Mouse (Mus musculus) kidney, adult 2 months (tissue): Measurements from ENCODE around the gene Bmf. TPM values are rescaled to one million over a fixed set of nuclear protein-coding genes. Genes with fewer than 3 reads are reported as not detected.
A peak's percentile ranks its signal among the peaks of the same experiment; 100 is the strongest.

Experiments
- DNase-seq: peaks from one replicate; pipeline ENCODE4 v3.0.0; 2021
- H3K27ac ChIP-seq: fragments of 200-500 bp; 2 replicates; pipeline ENCODE4 v1.5.1; 2012; ENCODE audit warnings: low read depth, low read length, control low read depth, inconsistent platforms; ENCODE audit not compliant: insufficient read depth
- H3K27me3 ChIP-seq: fragments of 200-500 bp; replicated peaks from 2 replicates; pipeline ENCODE4 v1.6.1; 2012; ENCODE audit warnings: mild to moderate bottlenecking, moderate library complexity, low read length, inconsistent platforms; ENCODE audit not compliant: control insufficient read depth, insufficient read depth
- H3K36me3 ChIP-seq: fragments of 200-500 bp; 2 replicates; pipeline ENCODE4 v1.6.1; 2012; ENCODE audit warnings: mild to moderate bottlenecking, moderate library complexity, low read length, inconsistent platforms; ENCODE audit not compliant: control insufficient read depth, insufficient read depth
- H3K4me1 ChIP-seq: fragments of 200-500 bp; 2 replicates; pipeline ENCODE4 v1.6.1; 2011; ENCODE audit warnings: low read length; ENCODE audit not compliant: control insufficient read depth, insufficient read depth
- H3K4me3 ChIP-seq: fragments of 200-500 bp; 2 replicates; pipeline ENCODE4 v1.5.1; 2011; ENCODE audit warnings: mild to moderate bottlenecking, low read depth, low read length, control low read depth; ENCODE audit not compliant: insufficient read depth
- CTCF ChIP-seq: fragments of 200-500 bp; conservative IDR thresholded peaks from 2 replicates; pipeline ENCODE4 v1.5.1; 2011; ENCODE audit warnings: low read depth, mild to moderate bottlenecking, control low read depth, low read length, moderate library complexity, mixed read lengths; ENCODE audit not compliant: insufficient read depth, insufficient read length
- POLR2A ChIP-seq: fragments of 200-500 bp; IDR thresholded peaks from one replicate; pipeline ENCODE4 v1.6.1; 2011; ENCODE audit warnings: low read depth, low read length, control low read depth
- WGBS: fragments of 180-500 bp; shearing (Covaris S2); methylation state at CpG from one replicate; pipeline ENCODE4 v1.1.7; 2018; 5-methylcytosine and 5-hydroxymethylcytosine counted together
- polyA plus RNA-seq: library from polyadenylated mRNA; depleted of rRNA; stranded (reverse); fragments of >200 nt; gene quantifications from 2 replicates; pipeline ENCODE4 v1.2.3, GENCODE M21; 2012

Bmf gene
- polyA plus RNA-seq, 1 experiment = 10.5 TPM

- Histone ChIP-seq H3K4me1 (peaks cover 34% of the 10 kb centered on the region), H3K4me3 (no peak overlapping the region), H3K27me3 (no peaks in the 10 kb centered on the region), H3K27ac (0 out of 2 replicates have a peak overlapping the region, but pooled peaks have one; percentile 2), H3K36me3 (no peaks in the 10 kb centered on the region)
- TF ChIP-seq CTCF = no peak
- no peak for TF ChIP-seq POLR2A
- peak; percentile 77 for DNase-seq
- 18% methylated on average over 8 of the region's 8 CpGs for WGBS
Measured at GRCm38 (mm10) chr2:118536553-118536952, 12.9 kb downstream of the Bmf start.

- Histone ChIP-seq H3K4me3 (no peak overlapping the region), H3K4me1 (peaks cover 34% of the 10 kb centered on the region), H3K27me3 (no peaks in the 10 kb centered on the region), H3K36me3 (no peaks in the 10 kb centered on the region), H3K27ac (0 out of 2 replicates have a peak overlapping the region, but pooled peaks have one; percentile 2)
- WGBS = 75% methylated on average over 6 of the region's 6 CpGs
- TF ChIP-seq POLR2A (no peak), CTCF (no peak)
- no peak for DNase-seq
Measured at GRCm38 (mm10) chr2:118536111-118536510, 13.4 kb downstream of the Bmf start.

- no peaks in the 10 kb centered on the region for H3K36me3 ChIP-seq
- H3K27ac ChIP-seq = peak overlapping the region; percentile 14
- no peaks in the 10 kb centered on the region for H3K27me3 ChIP-seq
- peaks cover 40% of the 10 kb centered on the region for H3K4me1 ChIP-seq
- peak; percentile 65 for DNase-seq
- 49% methylated on average over 6 of the region's 6 CpGs for WGBS
- TF ChIP-seq POLR2A = no peak
- no peak for TF ChIP-seq CTCF
- H3K4me3 ChIP-seq = no peak overlapping the region
Measured at GRCm38 (mm10) chr2:118533969-118534368, 15.5 kb downstream of the Bmf start.

- Histone ChIP-seq H3K27me3 (no peaks in the 10 kb centered on the region), H3K4me1 (peaks cover 40% of the 10 kb centered on the region), H3K27ac (peak overlapping the region; percentile 88), H3K4me3 (no peak overlapping the region), H3K36me3 (no peaks in the 10 kb centered on the region)
- TF ChIP-seq CTCF (no peak), POLR2A (no peak)
- peak; percentile 91 for DNase-seq
- 5% methylated on average over 6 of the region's 6 CpGs for WGBS
Measured at GRCm38 (mm10) chr2:118532855-118533675, 16.4 kb downstream of the Bmf start.

GRCm38 (mm10) chr2:118532401-118532800 is 17.1 kb downstream of the Bmf start:
- 43% methylated on average over 10 of the region's 10 CpGs for WGBS
- TF ChIP-seq POLR2A = no peak
- 0 out of 2 replicates have a peak, but pooled peaks have one; percentile 6 for TF ChIP-seq CTCF
- H3K27me3 ChIP-seq = no peaks in the 10 kb centered on the region
- peak overlapping the region; percentile 88 for H3K27ac ChIP-seq
- peaks cover 40% of the 10 kb centered on the region for H3K4me1 ChIP-seq
- H3K36me3 ChIP-seq = no peaks in the 10 kb centered on the region
- DNase-seq = peak; percentile 72
- no peak overlapping the region for H3K4me3 ChIP-seq

- WGBS = 24% methylated on average over 7 of the region's 7 CpGs
- DNase-seq = peak; percentile 93
- TF ChIP-seq CTCF (0 out of 2 replicates have a peak, but pooled peaks have one; percentile 15), POLR2A (no peak)
- no peaks in the 10 kb centered on the region for H3K27me3 ChIP-seq
- H3K4me3 ChIP-seq = no peak overlapping the region
- H3K36me3 ChIP-seq = no peaks in the 10 kb centered on the region
- H3K4me1 ChIP-seq = peaks cover 32% of the 10 kb centered on the region
- H3K27ac ChIP-seq = peak overlapping the region; percentile 43
Measured at GRCm38 (mm10) chr2:118529466-118530181, 19.9 kb downstream of the Bmf start.

GRCm38 (mm10) chr2:118526545-118526944 is 22.9 kb downstream of the Bmf start:
- Histone ChIP-seq H3K4me3 (no peak overlapping the region), H3K36me3 (no peaks in the 10 kb centered on the region), H3K27ac (no peak overlapping the region), H3K4me1 (peaks cover 26% of the 10 kb centered on the region), H3K27me3 (no peaks in the 10 kb centered on the region)
- no peak for DNase-seq
- TF ChIP-seq POLR2A (no peak), CTCF (no peak)
- 93% methylated on average over 5 of the region's 5 CpGs for whole genome bisulfite sequencing
